Mouse (Mus musculus) intestine, embryonic 16.5 days (tissue): ENCODE data around the gene Tob1. TPM values are rescaled to one million over a fixed set of nuclear protein-coding genes. Genes with fewer than 3 reads are reported as not detected.

ENCODE experiments used
- ATAC-seq: fragments of 200-750 bp; cut with Nextera tagmentation; 2 replicates; pipeline ENCODE4 v1.8.0; 2017; ENCODE audit warnings: moderate TSS enrichment, moderate library complexity
- H3K27ac ChIP-seq: fragments of 300-500 bp; sonication (generic); 2 replicates; pipeline ENCODE4 v1.5.1; 2014; ENCODE audit warnings: mild to moderate bottlenecking, low read length
- H3K27me3 ChIP-seq: fragments of 300-500 bp; sonication (generic); replicated peaks from 2 replicates; pipeline ENCODE4 v1.6.1; 2014; ENCODE audit warnings: low read length, control low read depth, mixed read lengths; ENCODE audit not compliant: control insufficient read depth, insufficient read depth
- H3K36me3 ChIP-seq: fragments of 300-500 bp; sonication (generic); 2 replicates; pipeline ENCODE4 v1.6.1; 2014; ENCODE audit warnings: low read length, control low read depth; ENCODE audit not compliant: control insufficient read depth, insufficient read depth
- H3K4me1 ChIP-seq: fragments of 300-500 bp; sonication (generic); 2 replicates; pipeline ENCODE4 v1.6.1; 2014; ENCODE audit warnings: low read length, control low read depth, mixed read lengths; ENCODE audit not compliant: control insufficient read depth, insufficient read depth
- H3K4me2 ChIP-seq: fragments of 300-500 bp; sonication (generic); 2 replicates; pipeline ENCODE4 v1.6.1; 2014; ENCODE audit warnings: low read depth, low read length, control low read depth
- H3K4me3 ChIP-seq: fragments of 300-500 bp; sonication (generic); 2 replicates; pipeline ENCODE4 v1.5.1; 2014; ENCODE audit warnings: mild to moderate bottlenecking, low read length
- H3K9ac ChIP-seq: fragments of 300-500 bp; sonication (generic); 2 replicates; pipeline ENCODE4 v1.6.1; 2014; ENCODE audit warnings: low read depth, low read length
- H3K9me3 ChIP-seq: fragments of 300-500 bp; sonication (generic); 2 replicates; pipeline ENCODE4 v1.6.1; 2016; ENCODE audit warnings: low read length, control low read depth; ENCODE audit not compliant: control insufficient read depth
- WGBS: fragments of 180-500 bp; shearing (Covaris S2); extraction: QIAGEN DNeasy Blood & Tissue Kit; methylation state at CpG from one replicate; pipeline ENCODE4 v1.1.7; 2014; 5-methylcytosine and 5-hydroxymethylcytosine counted together
- polyA plus RNA-seq: library from polyadenylated mRNA; unstranded; fragments of >200 nt; fragmentation: Nextera tagmentation; extraction: Ambion mirVana; gene quantifications from 2 replicates; pipeline ENCODE4 v1.2.1, GENCODE M21; 2015

Gene Tob1
- polyA plus RNA-seq, 1 experiment from 2014 or later = 39.8 TPM

DNA sequence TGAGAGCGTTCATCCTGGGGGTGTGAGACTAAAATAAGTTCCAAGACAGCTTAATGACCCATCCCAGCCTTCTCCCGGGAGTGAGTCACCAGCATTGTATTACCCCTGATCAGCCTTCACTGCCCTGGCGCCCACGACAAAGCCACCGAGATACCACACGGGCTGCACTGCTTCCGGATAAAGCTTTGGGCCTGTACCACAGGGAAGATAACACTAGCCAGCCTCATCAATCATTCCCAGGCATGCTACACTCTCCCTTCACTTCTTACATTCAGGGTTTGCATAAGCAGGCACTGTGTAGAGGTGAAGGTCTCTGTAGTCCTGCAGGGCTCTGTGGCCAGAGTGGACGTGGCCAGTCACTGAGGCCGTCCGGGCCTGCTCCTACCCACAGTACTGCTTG, 21.7 kb upstream of the Tob1 start:
- 54% methylated on average over 10 of the region's 10 CpGs for WGBS
- Histone ChIP-seq H3K9ac (no peak overlapping the region), H3K27me3 (no peaks in the 10 kb centered on the region), H3K4me2 (no peak overlapping the region), H3K9me3 (no peaks in the 10 kb centered on the region), H3K4me1 (no peaks in the 10 kb centered on the region), H3K4me3 (no peak overlapping the region), H3K36me3 (no peaks in the 10 kb centered on the region), H3K27ac (no peak overlapping the region)
- ATAC-seq = peak; percentile 41; the same call in 1 of the 2 replicates

DNA sequence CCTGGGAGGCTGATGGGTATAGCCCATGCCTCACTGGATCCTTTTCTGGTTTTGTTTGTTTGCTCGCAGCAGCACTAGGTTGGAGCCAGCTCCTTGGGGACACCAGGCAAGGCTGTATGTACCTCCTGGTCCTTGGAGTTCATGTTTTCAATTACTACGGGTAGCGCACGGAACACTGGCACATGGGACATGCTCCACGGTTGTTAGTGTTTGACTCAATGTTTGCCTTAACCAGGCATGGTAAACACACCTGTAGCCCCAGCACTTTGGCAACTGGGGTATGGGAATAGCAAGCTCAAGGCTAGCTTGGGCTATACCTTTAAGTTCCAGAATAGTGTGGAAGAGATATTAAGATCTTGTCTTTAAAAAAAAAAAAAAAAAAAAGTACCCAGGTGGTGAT, 20.6 kb upstream of the Tob1 start:
- Histone ChIP-seq H3K9ac (no peak overlapping the region), H3K4me2 (no peak overlapping the region), H3K36me3 (no peaks in the 10 kb centered on the region), H3K4me1 (no peaks in the 10 kb centered on the region), H3K4me3 (no peak overlapping the region), H3K27me3 (no peaks in the 10 kb centered on the region), H3K9me3 (no peaks in the 10 kb centered on the region), H3K27ac (no peak overlapping the region)
- 85% methylated on average over 5 of the region's 5 CpGs for WGBS
- ATAC-seq = peak; percentile 57; the same call in 1 of the 2 replicates

DNA sequence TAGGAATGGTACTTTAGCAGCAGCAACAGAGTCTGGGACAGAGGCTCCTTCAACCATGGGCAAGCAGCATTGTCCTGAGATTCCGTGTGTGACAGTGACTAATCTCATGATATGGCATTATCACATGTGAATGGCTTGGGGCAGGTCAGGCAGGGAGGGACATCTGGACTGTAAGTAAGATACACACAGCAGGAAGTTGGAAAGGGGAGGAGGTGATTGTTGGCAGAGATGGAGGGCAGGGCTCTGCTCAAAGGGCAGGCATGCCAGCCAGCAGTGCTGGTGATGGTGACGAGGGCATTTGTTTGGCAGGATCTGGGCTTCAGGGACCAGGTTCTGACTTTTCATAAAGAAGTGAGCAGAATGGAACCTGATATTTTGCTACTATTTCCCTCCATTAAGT, 18.1 kb upstream of the Tob1 start:
- Histone ChIP-seq H3K36me3 (no peaks in the 10 kb centered on the region), H3K4me2 (no peak overlapping the region), H3K4me3 (no peak overlapping the region), H3K27me3 (no peaks in the 10 kb centered on the region), H3K27ac (no peak overlapping the region), H3K9me3 (no peaks in the 10 kb centered on the region), H3K9ac (no peak overlapping the region), H3K4me1 (peaks cover 5% of the 10 kb centered on the region; the same call in 1 of the 2 replicates)
- WGBS = 75% methylated on average over 2 of the region's 2 CpGs
- ATAC-seq = no peak

DNA sequence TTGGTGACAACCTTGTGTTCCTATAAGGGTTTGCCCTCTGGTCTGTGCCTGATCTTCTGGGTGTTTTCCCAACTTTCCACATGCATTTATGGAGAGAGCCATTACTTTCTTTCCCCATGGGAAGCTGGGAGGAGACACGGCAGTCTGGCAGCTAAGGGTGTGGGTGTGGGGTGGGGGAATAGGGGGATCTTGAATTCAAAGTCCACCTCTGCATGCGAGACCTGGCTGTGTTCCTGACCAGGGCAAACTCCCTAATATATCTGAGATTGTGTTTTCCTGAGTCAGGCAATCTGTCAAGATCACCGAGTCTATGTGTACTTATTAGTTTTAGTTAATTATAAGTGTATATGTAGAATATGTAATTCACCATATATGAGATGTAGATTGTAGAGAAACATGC, 14.9 kb upstream of the Tob1 start:
- Histone ChIP-seq H3K4me1 (peaks cover 9% of the 10 kb centered on the region; the same call in 1 of the 2 replicates), H3K27me3 (no peaks in the 10 kb centered on the region), H3K36me3 (no peaks in the 10 kb centered on the region), H3K9ac (no peak overlapping the region), H3K27ac (no peak overlapping the region), H3K4me3 (no peak overlapping the region), H3K9me3 (no peaks in the 10 kb centered on the region), H3K4me2 (no peak overlapping the region)
- ATAC-seq = 0 out of 2 replicates have a peak, but pooled peaks have one; percentile 29
- WGBS = 49% methylated on average over 3 of the region's 3 CpGs

DNA sequence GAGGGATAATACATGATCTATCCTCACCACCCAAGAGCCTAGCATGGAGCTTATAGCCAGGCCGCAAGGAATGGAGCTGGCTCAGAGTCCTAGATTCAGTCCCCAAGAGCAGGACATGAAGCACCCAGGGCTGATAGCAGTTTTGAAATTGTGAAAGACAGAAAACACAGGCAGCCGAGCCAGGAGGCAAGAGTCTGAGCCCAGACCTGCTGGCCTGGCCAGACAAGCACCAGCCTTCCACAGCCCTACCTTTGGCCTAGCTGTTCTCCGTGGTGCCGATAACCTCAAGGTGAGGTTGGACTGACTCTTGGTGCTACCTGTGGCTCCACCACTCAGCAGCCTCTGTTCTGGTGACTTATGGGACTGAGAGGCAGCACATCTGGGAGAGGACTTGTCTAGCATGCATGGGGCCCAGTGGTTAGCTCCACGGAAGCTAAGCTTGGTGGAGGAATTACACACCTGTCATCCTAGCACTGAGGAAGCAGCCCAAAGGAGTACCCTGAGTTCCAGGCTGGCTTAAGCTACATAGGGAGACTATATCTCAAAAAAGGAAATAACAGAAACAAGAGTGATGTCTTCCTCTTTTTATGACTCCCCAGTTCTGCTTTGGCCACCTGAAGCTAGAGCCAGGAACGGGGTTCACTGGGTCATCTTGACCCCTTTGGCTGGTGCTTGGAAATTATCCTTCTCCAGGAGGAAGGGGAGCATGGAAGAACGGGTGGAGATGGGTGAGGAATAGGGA, 12.7 kb upstream of the Tob1 start:
- Histone ChIP-seq H3K4me1 (peaks cover 18% of the 10 kb centered on the region), H3K4me3 (no peak overlapping the region), H3K9ac (no peak overlapping the region), H3K4me2 (no peak overlapping the region), H3K36me3 (no peaks in the 10 kb centered on the region), H3K9me3 (no peaks in the 10 kb centered on the region), H3K27ac (no peak overlapping the region), H3K27me3 (no peaks in the 10 kb centered on the region)
- WGBS = 72% methylated on average over 7 of the region's 7 CpGs
- ATAC-seq = no peak

DNA sequence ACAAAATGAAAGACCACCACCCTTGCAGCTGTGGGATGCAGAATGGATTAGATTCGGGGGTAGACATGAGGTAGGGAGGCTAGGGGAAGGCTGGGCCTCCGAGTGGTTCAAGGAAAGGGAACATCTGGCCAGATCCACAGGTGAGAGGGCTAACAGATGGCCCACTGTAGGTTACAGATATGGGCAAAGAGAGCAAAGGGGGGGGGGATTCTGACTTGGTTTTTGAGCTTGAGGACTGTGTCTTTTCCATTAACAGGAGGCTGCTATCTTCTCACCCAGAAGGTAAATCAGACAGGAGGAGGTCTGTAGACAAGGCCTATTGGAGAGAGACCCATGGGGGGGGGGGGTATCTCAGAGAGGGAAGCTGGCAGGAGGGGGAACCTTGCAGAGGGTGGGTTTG, 11.5 kb upstream of the Tob1 start:
- Histone ChIP-seq H3K36me3 (no peaks in the 10 kb centered on the region), H3K9me3 (no peaks in the 10 kb centered on the region), H3K4me2 (no peak overlapping the region), H3K4me1 (peaks cover 18% of the 10 kb centered on the region), H3K27ac (no peak overlapping the region), H3K9ac (no peak overlapping the region), H3K4me3 (no peak overlapping the region), H3K27me3 (no peaks in the 10 kb centered on the region)
- no peak for ATAC-seq
- WGBS = 87% methylated on average over 2 of the region's 2 CpGs

DNA sequence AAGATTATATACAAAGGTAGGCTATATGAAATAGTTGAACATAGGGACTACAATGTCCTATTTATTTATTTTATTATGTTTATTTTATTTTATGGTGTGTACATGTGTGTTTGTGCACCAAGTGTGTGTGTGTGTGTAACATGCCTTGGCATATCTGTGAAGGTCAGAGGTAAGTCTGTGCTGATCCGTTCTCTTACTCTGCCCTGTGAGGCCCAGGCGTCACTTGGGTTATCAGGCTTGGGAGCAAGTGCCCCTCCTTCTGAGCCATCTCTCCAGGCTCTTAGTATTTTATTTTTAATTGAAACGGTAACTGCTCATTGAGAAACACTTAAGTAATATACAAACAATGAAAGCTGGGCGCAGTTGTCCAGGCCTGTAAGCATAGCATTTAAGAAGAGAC, 10.8 kb upstream of the Tob1 start:
- no peak overlapping the region for H3K4me3 ChIP-seq
- peaks cover 18% of the 10 kb centered on the region for H3K4me1 ChIP-seq
- no peak overlapping the region for H3K27ac ChIP-seq
- no peak overlapping the region for H3K4me2 ChIP-seq
- H3K9ac ChIP-seq = no peak overlapping the region
- no peaks in the 10 kb centered on the region for H3K27me3 ChIP-seq
- 67% methylated on average over 4 of the region's 4 CpGs for WGBS
- H3K9me3 ChIP-seq = no peaks in the 10 kb centered on the region
- no peak for ATAC-seq
- H3K36me3 ChIP-seq = no peaks in the 10 kb centered on the region

DNA sequence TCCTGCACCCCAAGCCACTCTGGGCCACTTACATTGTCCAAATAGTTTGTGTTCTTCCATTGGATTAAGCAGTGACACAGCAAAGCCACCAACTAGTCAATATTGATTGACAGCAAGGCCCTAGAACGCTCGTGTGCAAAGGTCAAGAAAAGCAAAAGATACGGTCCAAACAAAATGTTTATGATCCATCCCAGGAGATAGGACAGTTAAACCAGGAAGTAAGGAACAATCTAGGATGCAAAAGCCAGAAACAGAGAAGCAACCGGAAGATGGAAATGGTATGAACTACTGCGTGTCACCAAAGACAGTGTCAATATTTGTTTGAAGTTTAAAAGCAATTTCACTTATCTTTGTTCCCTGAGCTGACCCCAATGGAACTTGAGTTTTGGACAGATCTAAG, 9.1 kb upstream of the Tob1 start:
- Histone ChIP-seq H3K9me3 (no peaks in the 10 kb centered on the region), H3K27me3 (no peaks in the 10 kb centered on the region), H3K4me2 (no peak overlapping the region), H3K36me3 (no peaks in the 10 kb centered on the region), H3K4me1 (peaks cover 13% of the 10 kb centered on the region), H3K27ac (peak overlapping the region; percentile 41), H3K4me3 (no peak overlapping the region), H3K9ac (no peak overlapping the region)
- WGBS = 53% methylated on average over 5 of the region's 5 CpGs
- ATAC-seq = peak; percentile 2; the same call in 1 of the 2 replicates

DNA sequence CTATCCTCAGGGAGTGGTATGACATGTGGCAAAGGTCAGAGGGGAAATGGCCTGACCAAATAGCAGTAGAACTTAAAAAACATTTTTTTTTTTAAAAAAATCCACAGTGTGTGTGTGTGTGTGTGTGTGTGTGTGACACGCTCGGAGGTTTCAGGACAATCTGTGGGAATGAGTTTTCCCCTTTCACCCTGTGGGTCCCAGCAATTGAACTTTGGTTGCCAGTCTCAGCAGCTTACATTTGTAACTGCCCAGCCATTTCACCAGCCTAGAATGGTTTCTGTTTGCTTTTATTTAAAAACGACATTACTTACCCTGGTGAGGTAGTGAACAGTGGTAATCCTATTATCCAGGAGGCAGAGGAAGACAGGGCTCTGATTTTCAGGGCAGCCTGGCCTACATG, 8.2 kb upstream of the Tob1 start:
- no peaks in the 10 kb centered on the region for H3K27me3 ChIP-seq
- H3K36me3 ChIP-seq = no peaks in the 10 kb centered on the region
- H3K4me1 ChIP-seq = peaks cover 13% of the 10 kb centered on the region
- no peaks in the 10 kb centered on the region for H3K9me3 ChIP-seq
- no peak overlapping the region for H3K4me3 ChIP-seq
- no peak overlapping the region for H3K27ac ChIP-seq
- no peak overlapping the region for H3K9ac ChIP-seq
- no peak overlapping the region for H3K4me2 ChIP-seq
- WGBS = 66% methylated on average over 3 of the region's 3 CpGs
- ATAC-seq = no peak
